Mouse (Mus musculus): ENCODE data around the gene F830045P16Rik.

GRCm38 (mm10) chr2:129550781-129551180, 14.4 kb upstream of the F830045P16Rik start:
- TF ChIP-seq CTCF (IDR thresholded peaks at IDR 0.05; ENCODE audit: borderline replicate concordance, control insufficient read depth, extremely low read depth, insufficient read depth, low read length, poor library complexity) (no peak), POLR2A (IDR thresholded peaks at IDR 0.05; ENCODE audit: control insufficient read depth, extremely low read depth, insufficient read depth, low read length, poor library complexity) (no peak)

All from thymus, adult 2 months (tissue).